Mouse (Mus musculus): ENCODE measurements around the gene Creb3l4. TPM values are rescaled to one million over a fixed set of nuclear protein-coding genes. Genes with fewer than 3 reads are reported as not detected.

The Creb3l4 gene
- polyA plus RNA-seq, 1 experiment, result 4.6 TPM

DNA sequence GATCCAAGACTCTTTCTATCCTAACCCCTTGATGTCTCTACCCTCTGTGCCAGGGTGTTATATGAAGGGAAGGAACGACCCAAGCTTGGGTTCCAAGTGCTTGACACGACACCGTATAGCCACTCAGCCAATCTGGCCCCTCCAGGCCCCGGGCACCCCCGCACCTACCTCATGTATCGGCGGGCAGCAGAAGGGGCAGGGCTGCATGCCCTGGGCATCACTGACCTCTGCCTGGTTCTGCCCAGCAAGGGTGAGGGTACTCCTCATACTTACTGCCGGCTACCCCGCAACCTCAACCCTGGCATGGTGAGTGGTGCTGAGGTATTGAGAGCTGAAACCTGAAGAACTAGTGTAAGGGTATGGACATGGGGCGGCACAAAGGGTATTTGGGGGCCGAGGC, 24.9 kb upstream of the Creb3l4 start:
- Histone ChIP-seq H3K27me3 (ENCODE audit: control insufficient read depth, insufficient read depth, low read length, poor library complexity, severe bottlenecking) (no peaks in the 10 kb centered on the region), H3K4me1 (ENCODE audit: control insufficient read depth, insufficient read depth, low read length) (no peaks in the 10 kb centered on the region), H3K9me3 (replicated peaks; ENCODE audit: control insufficient read depth, insufficient read depth, low read length, poor library complexity, severe bottlenecking) (no peaks in the 10 kb centered on the region), H3K9ac (ENCODE audit: low read depth, poor library complexity, severe bottlenecking) (no peak overlapping the region), H3K4me3 (ENCODE audit: low read depth, low read length) (no peak overlapping the region), H3K27ac (ENCODE audit: insufficient read depth, low read length) (no peak overlapping the region), H3K36me3 (ENCODE audit: control insufficient read depth, insufficient read depth, low read length, poor library complexity, severe bottlenecking) (no peaks in the 10 kb centered on the region; the same call in 1 of the 2 replicates)
- TF ChIP-seq POLR2A (IDR thresholded peaks at IDR 0.05; ENCODE audit: insufficient read depth, low read length) (no peak), CTCF (IDR thresholded peaks at IDR 0.05; ENCODE audit: low read depth, low read length) (no peak), EP300 (IDR thresholded peaks at IDR 0.05; ENCODE audit: insufficient read depth, low read depth, low read length) (no peak)

GRCm38 (mm10) chr3:90266901-90267775, 23.8 kb upstream of the Creb3l4 start:
- no peak overlapping the region for H3K4me3 ChIP-seq (ENCODE audit: low read depth, low read length)
- no peaks in the 10 kb centered on the region for H3K27me3 ChIP-seq (ENCODE audit: control insufficient read depth, insufficient read depth, low read length, poor library complexity, severe bottlenecking)
- no peak overlapping the region for H3K27ac ChIP-seq (ENCODE audit: insufficient read depth, low read length)
- H3K9me3 ChIP-seq (replicated peaks; ENCODE audit: control insufficient read depth, insufficient read depth, low read length, poor library complexity, severe bottlenecking), result no peaks in the 10 kb centered on the region
- H3K36me3 ChIP-seq (ENCODE audit: control insufficient read depth, insufficient read depth, low read length, poor library complexity, severe bottlenecking), result no peaks in the 10 kb centered on the region; the same call in 1 of the 2 replicates
- no peak for TF ChIP-seq CTCF (IDR thresholded peaks at IDR 0.05; ENCODE audit: low read depth, low read length)
- TF ChIP-seq EP300 (IDR thresholded peaks at IDR 0.05; ENCODE audit: insufficient read depth, low read depth, low read length), result no peak
- TF ChIP-seq POLR2A (IDR thresholded peaks at IDR 0.05; ENCODE audit: insufficient read depth, low read length), result no peak
- peak overlapping the region; percentile 90; the same call in 1 of the 2 replicates for H3K9ac ChIP-seq (ENCODE audit: low read depth, poor library complexity, severe bottlenecking)
- H3K4me1 ChIP-seq (ENCODE audit: control insufficient read depth, insufficient read depth, low read length), result no peaks in the 10 kb centered on the region

GRCm38 (mm10) chr3:90265932-90266741, 22.8 kb upstream of the Creb3l4 start:
- no peaks in the 10 kb centered on the region for H3K9me3 ChIP-seq (replicated peaks; ENCODE audit: control insufficient read depth, insufficient read depth, low read length, poor library complexity, severe bottlenecking)
- TF ChIP-seq CTCF (IDR thresholded peaks at IDR 0.05; ENCODE audit: low read depth, low read length) (no peak), EP300 (IDR thresholded peaks at IDR 0.05; ENCODE audit: insufficient read depth, low read depth, low read length) (no peak), POLR2A (IDR thresholded peaks at IDR 0.05; ENCODE audit: insufficient read depth, low read length) (no peak)
- peak overlapping the region; percentile 37 for H3K27ac ChIP-seq (ENCODE audit: insufficient read depth, low read length)
- peak overlapping the region; percentile 71 for H3K4me3 ChIP-seq (ENCODE audit: low read depth, low read length)
- H3K4me1 ChIP-seq (ENCODE audit: control insufficient read depth, insufficient read depth, low read length), result no peaks in the 10 kb centered on the region
- H3K36me3 ChIP-seq (ENCODE audit: control insufficient read depth, insufficient read depth, low read length, poor library complexity, severe bottlenecking), result no peaks in the 10 kb centered on the region; the same call in 1 of the 2 replicates
- peak overlapping the region; percentile 90 for H3K9ac ChIP-seq (ENCODE audit: low read depth, poor library complexity, severe bottlenecking)
- H3K27me3 ChIP-seq (ENCODE audit: control insufficient read depth, insufficient read depth, low read length, poor library complexity, severe bottlenecking), result no peaks in the 10 kb centered on the region

GRCm38 (mm10) chr3:90265034-90265931, 22.0 kb upstream of the Creb3l4 start, which contains the start of gene Dennd4b:
Dennd4b (plus strand) TSS chr3:90265185.
- Histone ChIP-seq H3K36me3 (ENCODE audit: control insufficient read depth, insufficient read depth, low read length, poor library complexity, severe bottlenecking) (peaks cover 1% of the 10 kb centered on the region), H3K27ac (ENCODE audit: insufficient read depth, low read length) (peak within 1 kb of the TSS; percentile 37), H3K9ac (ENCODE audit: low read depth, poor library complexity, severe bottlenecking) (peak within 1 kb of the TSS; percentile 90), H3K4me3 (ENCODE audit: low read depth, low read length) (peak within 1 kb of the TSS; percentile 71), H3K27me3 (ENCODE audit: control insufficient read depth, insufficient read depth, low read length, poor library complexity, severe bottlenecking) (no peaks in the 10 kb centered on the region), H3K4me1 (ENCODE audit: control insufficient read depth, insufficient read depth, low read length) (no peaks in the 10 kb centered on the region), H3K9me3 (replicated peaks; ENCODE audit: control insufficient read depth, insufficient read depth, low read length, poor library complexity, severe bottlenecking) (no peaks in the 10 kb centered on the region)
- TF ChIP-seq EP300 (IDR thresholded peaks at IDR 0.05; ENCODE audit: insufficient read depth, low read depth, low read length), result no peak
- TF ChIP-seq CTCF (IDR thresholded peaks at IDR 0.05; ENCODE audit: low read depth, low read length), result peak; percentile 89

- Histone ChIP-seq H3K4me1 (ENCODE audit: control insufficient read depth, insufficient read depth, low read length) (no peaks in the 10 kb centered on the region), H3K9me3 (replicated peaks; ENCODE audit: control insufficient read depth, insufficient read depth, low read length, poor library complexity, severe bottlenecking) (no peaks in the 10 kb centered on the region), H3K4me3 (ENCODE audit: low read depth, low read length) (no peak overlapping the region), H3K36me3 (ENCODE audit: control insufficient read depth, insufficient read depth, low read length, poor library complexity, severe bottlenecking) (peaks cover 5% of the 10 kb centered on the region), H3K9ac (ENCODE audit: low read depth, poor library complexity, severe bottlenecking) (no peak overlapping the region), H3K27me3 (ENCODE audit: control insufficient read depth, insufficient read depth, low read length, poor library complexity, severe bottlenecking) (no peaks in the 10 kb centered on the region), H3K27ac (ENCODE audit: insufficient read depth, low read length) (no peak overlapping the region)
- TF ChIP-seq POLR2A (IDR thresholded peaks at IDR 0.05; ENCODE audit: insufficient read depth, low read length), result no peak
- no peak for TF ChIP-seq CTCF (IDR thresholded peaks at IDR 0.05; ENCODE audit: low read depth, low read length)
- no peak for TF ChIP-seq EP300 (IDR thresholded peaks at IDR 0.05; ENCODE audit: insufficient read depth, low read depth, low read length)
Measured at GRCm38 (mm10) chr3:90264687-90265033, 21.3 kb upstream of the Creb3l4 start.
